Mouse (Mus musculus) lung, adult 2 months (tissue): Measurements from ENCODE around the gene Pxdn. TPM values are rescaled to one million over a fixed set of nuclear protein-coding genes. Genes with fewer than 3 reads are reported as not detected.

Experiments
- DNase-seq: peaks from one replicate; pipeline ENCODE4 v3.0.0; 2022
- H3K4me1 ChIP-seq: fragments of 200-500 bp; 2 replicates; pipeline ENCODE4 v1.6.1; 2011; ENCODE audit warnings: low read length; ENCODE audit not compliant: control insufficient read depth, insufficient read depth
- H3K4me3 ChIP-seq: fragments of 200-500 bp; replicated peaks from 2 replicates; pipeline ENCODE3; 2011; ENCODE audit warnings: low read depth, mild to moderate bottlenecking, control low read depth, low read length; ENCODE audit errors: extremely low read depth
- CTCF ChIP-seq: fragments of 200-500 bp; IDR thresholded peaks from 2 replicates; pipeline ENCODE4 v1.5.1; 2011; ENCODE audit warnings: mild to moderate bottlenecking, low read length, control low read depth; ENCODE audit not compliant: insufficient read depth
- POLR2A ChIP-seq: fragments of 200-500 bp; IDR thresholded peaks from 2 replicates; pipeline ENCODE4 v1.6.1; 2011; ENCODE audit warnings: low read depth, mild to moderate bottlenecking, control low read depth, low read length, borderline replicate concordance; ENCODE audit errors: extremely low read depth
- WGBS: fragments of 180-500 bp; shearing (Covaris S2); methylation state at CpG from one replicate; pipeline ENCODE4 v1.1.7; 2018; 5-methylcytosine and 5-hydroxymethylcytosine counted together
- polyA plus RNA-seq: library from polyadenylated mRNA; depleted of rRNA; stranded (reverse); fragments of >200 nt; gene quantifications from 2 replicates; pipeline ENCODE4 v1.2.3, GENCODE M21; 2012

Gene Pxdn
- polyA plus RNA-seq, 1 experiment, result 186 TPM

DNA sequence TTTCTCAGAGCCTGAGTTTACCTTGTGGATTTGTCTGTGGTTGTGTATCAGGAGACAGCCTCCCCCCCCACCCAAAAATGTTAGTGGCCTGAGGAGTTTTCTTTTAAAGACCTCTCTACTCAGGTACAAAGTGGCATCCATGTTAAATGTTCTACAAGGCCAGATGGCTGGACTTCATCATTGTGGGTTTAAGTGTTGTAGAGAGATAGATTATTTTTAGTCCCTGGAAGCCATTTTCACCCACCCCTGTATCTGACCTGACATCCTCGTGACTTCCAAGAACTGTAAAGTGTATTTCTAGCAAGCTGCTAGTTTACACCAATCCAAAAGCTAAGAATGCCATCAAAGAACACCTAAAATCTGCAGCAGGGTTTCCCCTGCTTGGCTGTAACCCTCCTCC, 6.8 kb upstream of the Pxdn start:
- no peak overlapping the region for H3K4me3 ChIP-seq
- TF ChIP-seq POLR2A, result no peak
- TF ChIP-seq CTCF, result no peak
- peaks cover 5% of the 10 kb centered on the region for H3K4me1 ChIP-seq
- 80% methylated on average over 1 of the region's 1 CpGs for WGBS
- no peak for DNase-seq

DNA sequence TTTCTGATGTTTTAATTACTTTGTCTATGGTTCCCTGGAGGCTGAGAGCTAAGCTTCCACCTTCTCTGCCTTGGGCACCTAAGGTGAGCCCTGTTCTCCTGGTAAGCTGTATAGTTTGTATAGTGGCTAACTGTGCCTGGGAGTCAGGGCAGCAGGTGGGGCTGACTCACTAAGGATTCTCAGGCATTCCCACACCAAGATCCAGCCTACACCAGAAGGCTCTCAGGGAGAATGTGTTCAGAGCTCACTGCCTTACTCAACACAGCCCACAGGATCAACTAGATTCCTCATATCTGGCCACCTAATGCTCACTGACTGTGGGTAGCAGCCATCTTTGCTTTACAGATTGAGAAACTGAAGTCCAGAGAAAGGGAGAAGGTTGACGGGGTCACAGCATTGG, 4.5 kb upstream of the Pxdn start:
- H3K4me3 ChIP-seq, result no peak overlapping the region
- no peak for DNase-seq
- H3K4me1 ChIP-seq, result peaks cover 2% of the 10 kb centered on the region; the same call in 1 of the 2 replicates
- WGBS, result 97% methylated on average over 1 of the region's 1 CpGs
- no peak for TF ChIP-seq CTCF
- no peak for TF ChIP-seq POLR2A

DNA sequence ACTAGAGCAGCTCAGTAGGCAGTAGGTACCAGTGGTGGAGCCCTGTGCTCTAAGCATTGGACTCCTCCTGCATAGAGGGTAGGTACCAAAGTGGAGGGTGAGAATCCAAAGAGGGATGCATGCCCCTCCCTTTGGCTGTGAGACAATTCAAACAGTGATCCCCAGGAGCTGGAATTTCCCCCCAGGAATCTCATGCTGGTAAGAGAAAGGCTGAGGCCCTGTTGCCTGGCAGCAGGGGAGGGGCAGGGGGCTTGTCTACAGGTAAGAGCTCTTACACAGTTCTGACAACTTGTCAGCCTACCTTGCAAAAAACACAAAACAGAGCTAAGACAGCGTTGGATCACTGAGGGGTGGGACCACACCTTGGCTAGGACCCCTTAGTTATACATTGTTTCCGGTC, 3.9 kb upstream of the Pxdn start:
- H3K4me1 ChIP-seq, result peaks cover 2% of the 10 kb centered on the region; the same call in 1 of the 2 replicates
- TF ChIP-seq POLR2A (no peak), CTCF (no peak)
- 76% methylated on average over 2 of the region's 2 CpGs for WGBS
- no peak overlapping the region for H3K4me3 ChIP-seq
- no peak for DNase-seq

DNA sequence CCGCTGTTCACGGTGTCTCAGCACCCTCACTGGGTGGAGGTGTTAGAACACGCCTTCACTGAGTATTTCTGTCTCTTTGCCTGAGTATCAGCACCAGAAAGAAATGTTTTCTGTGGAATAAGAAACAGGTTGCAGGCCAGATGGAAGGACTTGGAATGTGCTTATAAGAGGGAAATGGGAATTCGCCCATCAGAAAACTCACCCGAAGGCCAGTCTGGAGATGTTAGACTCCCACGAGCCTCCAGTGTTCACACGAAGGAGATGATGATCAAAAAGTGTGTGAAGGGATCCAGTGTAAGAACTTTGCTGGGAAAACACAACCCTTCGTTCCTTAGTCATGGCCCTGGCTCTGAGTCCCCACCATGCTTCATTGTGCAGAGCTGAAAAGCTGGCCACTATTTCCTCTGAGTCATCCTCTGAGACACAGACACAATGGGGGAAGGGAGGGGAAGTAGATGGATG, 3.3 kb upstream of the Pxdn start:
- TF ChIP-seq POLR2A (no peak), CTCF (no peak)
- H3K4me3 ChIP-seq, result no peak overlapping the region
- no peak for DNase-seq
- peaks cover 2% of the 10 kb centered on the region; the same call in 1 of the 2 replicates for H3K4me1 ChIP-seq
- WGBS, result 63% methylated on average over 8 of the region's 8 CpGs

DNA sequence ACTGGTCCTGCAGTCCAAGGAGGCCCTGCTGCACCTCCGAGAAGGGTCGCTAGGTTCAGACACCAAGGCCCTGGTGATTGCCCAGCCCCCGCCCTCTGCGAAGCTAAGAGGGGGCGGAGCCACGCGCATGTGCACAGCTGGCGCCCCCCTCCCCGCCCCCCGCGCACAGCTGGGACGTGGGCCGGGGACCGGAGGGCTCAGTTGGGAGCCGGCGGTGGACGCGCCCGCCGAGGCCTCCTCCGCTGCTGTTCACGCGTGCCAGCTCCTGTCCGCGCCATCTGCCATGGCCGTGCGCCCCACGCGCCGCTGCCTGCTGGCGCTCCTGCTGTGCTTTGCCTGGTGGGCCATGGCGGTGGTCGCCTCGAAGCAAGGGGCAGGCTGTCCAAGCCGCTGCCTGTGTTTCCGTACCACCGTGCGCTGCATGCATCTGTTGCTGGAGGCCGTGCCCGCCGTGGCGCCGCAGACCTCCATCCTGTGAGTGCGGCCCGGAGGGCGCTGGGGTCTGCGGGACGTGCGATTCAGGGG, 505 bp downstream of the Pxdn start:
- DNase-seq, result peak; percentile 39
- under 1% methylated on average over 49 of the region's 49 CpGs for WGBS
- peak overlapping the region; percentile 84 for H3K4me3 ChIP-seq
- no peak for TF ChIP-seq CTCF
- peak; percentile 59; the same call in 1 of the 2 replicates for TF ChIP-seq POLR2A
- H3K4me1 ChIP-seq, result peaks cover 2% of the 10 kb centered on the region; the same call in 1 of the 2 replicates

DNA sequence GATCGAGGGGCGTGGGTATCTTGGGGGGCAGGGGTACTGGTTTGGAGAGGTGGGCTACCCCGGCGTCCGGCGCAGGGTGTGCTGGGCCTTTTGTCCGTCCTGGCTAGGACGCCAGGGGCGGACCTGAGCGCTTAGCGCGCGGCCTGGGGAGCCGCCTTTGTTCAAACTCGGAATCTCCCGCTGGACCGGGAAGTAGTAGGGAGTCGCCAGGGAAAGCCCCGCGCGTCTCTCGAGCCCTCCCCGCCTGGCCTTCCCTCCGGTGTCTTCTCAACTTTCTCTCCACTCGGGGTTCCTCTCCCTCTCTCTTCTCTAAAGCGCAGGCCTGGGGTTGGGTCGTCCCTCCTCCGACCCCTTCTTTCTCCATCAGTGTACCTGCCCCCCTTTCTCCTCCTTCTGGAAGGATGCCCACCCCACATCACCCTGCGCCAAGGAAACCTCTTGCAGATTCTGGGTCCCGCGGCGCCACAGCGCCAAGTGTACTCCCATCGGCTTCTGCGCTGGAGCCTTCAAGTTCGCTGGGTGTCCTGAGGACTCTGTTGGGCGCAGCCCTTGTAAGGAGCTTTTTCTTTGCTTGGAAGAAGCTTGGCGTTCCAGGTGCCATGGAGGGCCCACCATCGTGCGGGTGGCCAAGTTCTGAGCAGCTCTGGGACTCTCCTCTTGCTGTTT, 1.1 kb downstream of the Pxdn start:
- TF ChIP-seq CTCF (no peak), POLR2A (peak; percentile 9; the same call in 1 of the 2 replicates)
- peak; percentile 63 for DNase-seq

DNA sequence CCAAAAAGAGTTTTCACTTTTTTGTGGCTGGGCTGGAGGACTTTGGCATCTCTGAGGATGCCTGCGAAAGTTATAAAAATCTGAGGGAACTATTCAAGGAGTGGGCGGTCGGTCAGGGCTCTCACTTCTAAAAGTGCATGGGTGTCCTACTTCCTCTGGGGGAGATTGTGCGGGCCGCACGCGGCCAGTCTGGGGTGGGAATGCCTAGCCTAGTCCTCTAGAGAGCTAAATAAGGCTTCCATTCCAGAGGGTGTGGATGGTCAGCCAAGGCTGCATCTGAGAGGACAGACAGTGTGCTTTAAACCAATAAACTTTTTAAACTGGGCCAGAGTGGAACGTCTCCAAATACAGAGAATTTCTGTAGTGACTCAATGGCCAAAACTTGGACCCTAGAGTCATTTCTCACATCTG, 1.9 kb downstream of the Pxdn start:
- no peak for DNase-seq
- peak overlapping the region; percentile 76 for H3K4me3 ChIP-seq
- H3K4me1 ChIP-seq, result peaks cover 4% of the 10 kb centered on the region; the same call in 1 of the 2 replicates
- 17% methylated on average over 8 of the region's 8 CpGs for WGBS
- TF ChIP-seq CTCF, result no peak
- no peak for TF ChIP-seq POLR2A

More for the DNA sequence above, 1.1 kb downstream of the Pxdn start:
- peak overlapping the region; percentile 84 for H3K4me3 ChIP-seq
- 1% methylated on average over 40 of the region's 40 CpGs for WGBS
- peaks cover 2% of the 10 kb centered on the region; the same call in 1 of the 2 replicates for H3K4me1 ChIP-seq

DNA sequence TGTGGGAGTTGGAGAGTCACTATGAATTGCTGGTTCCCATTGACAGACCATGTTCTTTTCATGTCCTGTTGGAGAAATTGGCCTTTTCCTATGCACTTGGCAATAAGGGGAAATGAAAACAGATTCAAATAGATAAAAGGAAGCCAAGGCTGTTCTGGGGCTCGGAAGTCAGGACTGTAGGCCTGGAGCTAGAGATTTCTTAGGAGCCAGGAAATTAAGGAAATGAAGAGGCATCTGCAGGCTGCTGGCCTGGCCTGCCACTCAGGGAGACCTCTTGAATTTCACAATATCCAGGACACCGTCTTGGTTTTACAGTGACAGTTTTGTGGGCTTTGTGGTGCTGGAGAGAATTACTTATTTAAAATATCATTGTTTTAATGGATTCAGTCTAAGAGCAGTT, 5.0 kb downstream of the Pxdn start:
- H3K4me3 ChIP-seq, result no peak overlapping the region
- WGBS, result 33% methylated on average over 2 of the region's 2 CpGs
- peaks cover 18% of the 10 kb centered on the region for H3K4me1 ChIP-seq
- TF ChIP-seq POLR2A (no peak), CTCF (no peak)
- no peak for DNase-seq

DNA sequence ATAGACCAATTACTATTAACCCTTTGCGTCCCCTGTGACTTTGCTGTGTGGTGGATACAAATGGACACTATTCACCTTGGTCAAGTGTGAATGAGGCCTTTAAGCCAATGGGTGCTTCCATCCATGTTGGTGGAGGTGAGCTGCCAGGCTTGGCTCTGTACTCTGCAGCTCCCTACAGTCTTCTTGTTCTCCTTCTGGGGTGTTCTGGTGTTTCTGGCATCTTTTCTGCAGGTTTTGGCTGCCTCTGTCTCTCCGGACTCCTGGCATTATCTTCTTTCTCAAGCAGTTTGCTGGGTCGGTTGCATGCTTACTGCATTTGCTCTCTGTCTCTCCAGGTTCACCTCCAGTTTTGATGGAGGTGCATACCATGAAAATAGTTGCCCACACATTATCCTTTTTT, 7.2 kb downstream of the Pxdn start:
- WGBS, result 69% methylated on average over 3 of the region's 3 CpGs
- Histone ChIP-seq H3K4me3 (no peak overlapping the region), H3K4me1 (peaks cover 19% of the 10 kb centered on the region)
- DNase-seq, result no peak
- no peak for TF ChIP-seq POLR2A
- no peak for TF ChIP-seq CTCF
